ENCODE assay signal across 8 mouse cellular contexts in genomic region chr6:116266273-116267109, GRCm38 (mm10). TPM values are rescaled to one million over a fixed set of nuclear protein-coding genes. Genes with fewer than 3 reads are reported as not detected.
DNase-seq lines count a peak whose midpoint lies in the region; ATAC-seq and TF ChIP-seq lines count a peak whose summit lies in the region.

No protein-coding gene starts in this region.

- ATAC-seq in granulocyte monocyte progenitor cell, adult 5-6 weeks (replicated peaks; ENCODE audit: poor library complexity, severe bottlenecking) = peak; percentile 72
- ATAC-seq in stomach, postnatal 0 days (ENCODE audit: low FRiP score, low TSS enrichment) = no peak

- H3K27me3 ChIP-seq in stomach, postnatal 0 days (ENCODE audit: control insufficient read depth, insufficient read depth, low read length) = no peaks in the 10 kb centered on the region

- DNase-seq in kidney, postnatal 4 days = peak; percentile 20 to 37
- DNase-seq in kidney, postnatal 14 days = no peak
- DNase-seq in ZHBTc4 (ENCODE audit: low read depth, low spot score) = peak; percentile 78
- no peak for DNase-seq in stomach, postnatal 0 days (ENCODE audit: low spot score)
- no peak for DNase-seq in cerebellum, adult 9-11 months
- DNase-seq in gastrocnemius, adult 18-20 months (ENCODE audit: low spot score) = no peak

- no peak overlapping the region for H3K9ac ChIP-seq in stomach, postnatal 0 days (ENCODE audit: low read length)

- no peak for TF ChIP-seq CTCF in stomach, postnatal 0 days (IDR thresholded peaks at IDR 0.05; ENCODE audit: low read depth)

- TF ChIP-seq EP300 in stomach, postnatal 0 days (optimal IDR thresholded peaks at IDR 0.05) = no peak

- no peaks in the 10 kb centered on the region for H3K9me3 ChIP-seq in stomach, postnatal 0 days (ENCODE audit: control insufficient read depth, low read length)

- peak overlapping the region; percentile 41 for H3K27ac ChIP-seq in macrophage
- H3K27ac ChIP-seq in stomach, postnatal 0 days (replicated peaks) = no peak overlapping the region

- 21% methylated on average over 11 of the region's 11 CpGs for WGBS in macrophage (ENCODE audit: missing documents)
- 38% methylated on average over 11 of the region's 11 CpGs for WGBS in stomach, postnatal 0 days

- H3K4me1 ChIP-seq in stomach, postnatal 0 days (replicated peaks; ENCODE audit: control insufficient read depth, insufficient read depth) = no peaks in the 10 kb centered on the region

- peaks cover 11% of the 10 kb centered on the region; the same call in 1 of the 2 replicates for H3K36me3 ChIP-seq in macrophage (ENCODE audit: inconsistent target)
- no peaks in the 10 kb centered on the region for H3K36me3 ChIP-seq in stomach, postnatal 0 days (ENCODE audit: control insufficient read depth, insufficient read depth, low read length)

- H3K4me3 ChIP-seq in macrophage (ENCODE audit: inconsistent target) = no peak overlapping the region
- H3K4me3 ChIP-seq in stomach, postnatal 0 days (ENCODE audit: low read depth, low read length) = no peak overlapping the region

- no peaks in the 10 kb centered on the region; the same call in 1 of the 2 replicates for H3K79me2 ChIP-seq in macrophage (ENCODE audit: inconsistent target)

- H3K4me2 ChIP-seq in stomach, postnatal 0 days (replicated peaks; ENCODE audit: low read depth) = peak overlapping the region; percentile 17; the same call in 1 of the 2 replicates

RNA-seq across cellular contexts. Expression of gene Zfand4, which starts 2.5 kb away (rescaled TPM):
- 19.9 and 32.7 TPM in 2 replicates for total RNA-seq in granulocyte monocyte progenitor cell, adult 5-6 weeks (2014; fragmentation: Nextera tagmentation)
- total RNA-seq in granulocyte monocyte progenitor cell, adult 5-6 weeks (2017) = 15.3 and 16.3 TPM in 2 replicates
- total RNA-seq in macrophage (2018; cell fraction: chromatin; rRNA removed) = 10 to 100 TPM in 14 of 26 experiments, 1 to 10 TPM in 10, under 1 TPM in 2; 0.54 to 29.2 (median 13.4) TPM
- total RNA-seq in macrophage (2018; cell fraction: cytosol; rRNA removed) = 1 to 10 TPM in 25 of 26 experiments, under 1 TPM in 1; 0.62 to 3.9 (median 2.0) TPM
- 10 to 100 TPM in 8 of 26 experiments, 1 to 10 TPM in 17, under 1 TPM in 1; 0.52 to 13.8 (median 7.4) TPM for total RNA-seq in macrophage (2018; cell fraction: nucleus; rRNA removed)
- 1.9 to 2.8 TPM (median 2.6 TPM) in 3 replicates for polyA plus RNA-seq in macrophage (2018)
- polyA plus RNA-seq in stomach, postnatal 0 days (2015; fragmentation: Nextera tagmentation; extraction: Ambion mirVana) = 2.1 and 2.8 TPM in 2 replicates
- total RNA-seq in gastrocnemius, adult 18-20 months (2021) = under 1 TPM; 0.52 to 0.94 TPM

RNA-seq across cellular contexts. Expression of gene Washc2, which starts 58.7 kb away (rescaled TPM):
- 54.8 and 62.2 TPM in 2 replicates for total RNA-seq in granulocyte monocyte progenitor cell, adult 5-6 weeks (2014; fragmentation: Nextera tagmentation)
- total RNA-seq in granulocyte monocyte progenitor cell, adult 5-6 weeks (2017) = 49.0 and 53.3 TPM in 2 replicates
- total RNA-seq in macrophage (2018; cell fraction: chromatin; rRNA removed) = 100 to 1,000 TPM; 157 to 539 (median 350) TPM
- 100 to 1,000 TPM in 13 of 26 experiments, 10 to 100 TPM in 13; 62.2 to 134 (median 98.2) TPM for total RNA-seq in macrophage (2018; cell fraction: cytosol; rRNA removed)
- 100 to 1,000 TPM; 115 to 295 (median 165) TPM for total RNA-seq in macrophage (2018; cell fraction: nucleus; rRNA removed)
- 58.8 to 120 TPM (median 104 TPM) in 3 replicates for polyA plus RNA-seq in macrophage (2018)
- polyA plus RNA-seq in stomach, postnatal 0 days (2015; fragmentation: Nextera tagmentation; extraction: Ambion mirVana) = 17.0 and 17.1 TPM in 2 replicates
- 10 to 100 TPM; 20.5 to 22.1 TPM for total RNA-seq in gastrocnemius, adult 18-20 months (2021)

Comparison
In these comparisons a context has a peak if more than half of its experiments do, and no peak if none do; other contexts are left out.
1. DNase-seq: peak in kidney, postnatal 4 days (2 of 2) and ZHBTc4 (single experiment); none in kidney, postnatal 14 days (single experiment), stomach, postnatal 0 days (single experiment), cerebellum, adult 9-11 months (single experiment) and gastrocnemius, adult 18-20 months (single experiment).
2. RNA of gene Zfand4, which starts 2.5 kb away (total RNA-seq): 15.3 to 32.7 TPM in granulocyte monocyte progenitor cell, adult 5-6 weeks; 0.52 to 0.94 TPM in gastrocnemius, adult 18-20 months; every median in the first group is over 4 times any median in the second.